Mouse (Mus musculus) midbrain, embryonic 13.5 days (tissue): ENCODE results near the gene Ints1. TPM values are rescaled to one million over a fixed set of nuclear protein-coding genes. Genes with fewer than 3 reads are reported as not detected.

Experiments used
- ATAC-seq: fragments of 200-750 bp; cut with Nextera tagmentation; 2 replicates; pipeline ENCODE4 v1.8.0; 2017; ENCODE audit warnings: mild to moderate bottlenecking, moderate TSS enrichment, moderate library complexity
- H3K27ac ChIP-seq: fragments of 300-500 bp; sonication (generic); 2 replicates; pipeline ENCODE4 v1.5.1; 2015; ENCODE audit warnings: inconsistent platforms, mild to moderate bottlenecking, moderate library complexity
- H3K27me3 ChIP-seq: fragments of 300-500 bp; sonication (generic); 2 replicates; pipeline ENCODE4 v1.6.1; 2015; ENCODE audit warnings: mild to moderate bottlenecking, inconsistent platforms
- H3K36me3 ChIP-seq: fragments of 300-500 bp; sonication (generic); 2 replicates; pipeline ENCODE4 v1.6.1; 2015; ENCODE audit warnings: mild to moderate bottlenecking, inconsistent platforms
- H3K4me1 ChIP-seq: fragments of 300-500 bp; sonication (generic); replicated peaks from 2 replicates; pipeline ENCODE4 v1.6.1; 2015; ENCODE audit warnings: inconsistent platforms
- H3K4me2 ChIP-seq: fragments of 300-500 bp; sonication (generic); replicated peaks from 2 replicates; pipeline ENCODE4 v1.6.1; 2015; ENCODE audit warnings: moderate library complexity, mild to moderate bottlenecking, inconsistent platforms
- H3K4me3 ChIP-seq: fragments of 300-500 bp; sonication (generic); replicated peaks from 2 replicates; pipeline ENCODE4 v1.5.1; 2015; ENCODE audit warnings: mild to moderate bottlenecking, inconsistent platforms
- H3K9ac ChIP-seq: fragments of 300-500 bp; sonication (generic); replicated peaks from 2 replicates; pipeline ENCODE4 v1.6.1; 2015; ENCODE audit warnings: mild to moderate bottlenecking, inconsistent platforms
- H3K9me3 ChIP-seq: fragments of 300-500 bp; sonication (generic); 2 replicates; pipeline ENCODE4 v1.6.1; 2016; ENCODE audit warnings: mild to moderate bottlenecking, inconsistent platforms
- WGBS: fragments of 180-500 bp; shearing (Covaris S2); methylation state at CpG from one replicate; pipeline ENCODE4 v1.1.7; 2015; 5-methylcytosine and 5-hydroxymethylcytosine counted together
- polyA plus RNA-seq: library from polyadenylated mRNA; unstranded; fragments of >200 nt; fragmentation: Nextera tagmentation; extraction: Ambion mirVana; gene quantifications from 2 replicates; pipeline ENCODE4 v1.2.1, GENCODE M21; 2015

Ints1 gene
- polyA plus RNA-seq: 24.0 and 28.9 TPM in 2 replicates

GRCm38 (mm10) chr5:139775216-139775926 lies at the start of gene Ints1:
Gene Ints1 (minus strand): TSS chr5:139775674.
- H3K27ac ChIP-seq: peak within 1 kb of the TSS; percentile 45
- under 1% methylated on average over 53 of the region's 55 CpGs for WGBS

GRCm38 (mm10) chr5:139824531-139824930 lies 49.1 kb upstream of the Ints1 start:
- peak overlapping the region; percentile 6; the same call in 1 of the 2 replicates for H3K4me2 ChIP-seq
- no peak overlapping the region for H3K9ac ChIP-seq
- H3K27ac ChIP-seq: no peak overlapping the region
- H3K4me3 ChIP-seq: no peak overlapping the region
- no peaks in the 10 kb centered on the region for H3K9me3 ChIP-seq
- WGBS: 93% methylated on average over 10 of the region's 10 CpGs
- no peaks in the 10 kb centered on the region for H3K27me3 ChIP-seq
- peaks cover 17% of the 10 kb centered on the region for H3K4me1 ChIP-seq
- ATAC-seq: no peak
- peaks cover 43% of the 10 kb centered on the region for H3K36me3 ChIP-seq

More at GRCm38 (mm10) chr5:139775216-139775926, at the start of gene Ints1:
- H3K27me3 ChIP-seq: no peaks in the 10 kb centered on the region
- peaks cover 12% of the 10 kb centered on the region for H3K4me1 ChIP-seq
- peak within 1 kb of the TSS; percentile 89 for H3K9ac ChIP-seq
- H3K4me2 ChIP-seq: peak within 1 kb of the TSS; percentile 82
- H3K9me3 ChIP-seq: no peaks in the 10 kb centered on the region
- ATAC-seq: peak; percentile 91
- peaks cover 38% of the 10 kb centered on the region for H3K36me3 ChIP-seq
- peak within 1 kb of the TSS; percentile 95 for H3K4me3 ChIP-seq

- Histone ChIP-seq H3K36me3 (peaks cover 46% of the 10 kb centered on the region), H3K9me3 (no peaks in the 10 kb centered on the region), H3K4me3 (no peak overlapping the region), H3K4me2 (no peak overlapping the region), H3K4me1 (peaks cover 17% of the 10 kb centered on the region), H3K9ac (no peak overlapping the region), H3K27me3 (no peaks in the 10 kb centered on the region), H3K27ac (no peak overlapping the region)
- no peak for ATAC-seq
- WGBS: 87% methylated on average over 12 of the region's 12 CpGs
Observed at GRCm38 (mm10) chr5:139821466-139822459, 46.3 kb upstream of the Ints1 start.

GRCm38 (mm10) chr5:139819538-139820181 lies 44.2 kb upstream of the Ints1 start, which contains the start of gene Tmem184a:
Gene Tmem184a (minus strand): TSS chr5:139819917.
- Histone ChIP-seq H3K9me3 (no peaks in the 10 kb centered on the region), H3K9ac (no peak within 1 kb of the TSS), H3K4me1 (peaks cover 3% of the 10 kb centered on the region; the same call in 1 of the 2 replicates), H3K4me2 (no peak within 1 kb of the TSS), H3K27me3 (peaks cover 12% of the 10 kb centered on the region), H3K4me3 (no peak within 1 kb of the TSS), H3K27ac (no peak within 1 kb of the TSS), H3K36me3 (peaks cover 45% of the 10 kb centered on the region)
- ATAC-seq: 0 out of 2 replicates have a peak, but pooled peaks have one; percentile 8
- 87% methylated on average over 9 of the region's 9 CpGs for WGBS

- no peak overlapping the region for H3K27ac ChIP-seq
- H3K27me3 ChIP-seq: peaks cover 21% of the 10 kb centered on the region
- no peak overlapping the region for H3K9ac ChIP-seq
- no peaks in the 10 kb centered on the region for H3K9me3 ChIP-seq
- H3K4me3 ChIP-seq: no peak overlapping the region
- H3K4me1 ChIP-seq: no peaks in the 10 kb centered on the region
- peaks cover 36% of the 10 kb centered on the region for H3K36me3 ChIP-seq
- ATAC-seq: 0 out of 2 replicates have a peak, but pooled peaks have one; percentile 38
- WGBS: 43% methylated on average over 4 of the region's 4 CpGs
- H3K4me2 ChIP-seq: no peak overlapping the region
Observed at GRCm38 (mm10) chr5:139818801-139819200, 43.3 kb upstream of the Ints1 start.

GRCm38 (mm10) chr5:139818056-139818455 lies 42.6 kb upstream of the Ints1 start:
- Histone ChIP-seq H3K9ac (no peak overlapping the region), H3K4me1 (no peaks in the 10 kb centered on the region), H3K9me3 (no peaks in the 10 kb centered on the region), H3K27me3 (peaks cover 27% of the 10 kb centered on the region), H3K4me3 (no peak overlapping the region), H3K4me2 (no peak overlapping the region), H3K36me3 (peaks cover 29% of the 10 kb centered on the region), H3K27ac (no peak overlapping the region)
- 86% methylated on average over 3 of the region's 3 CpGs for WGBS
- ATAC-seq: no peak

GRCm38 (mm10) chr5:139817292-139817691 lies 41.8 kb upstream of the Ints1 start:
- no peak overlapping the region for H3K9ac ChIP-seq
- WGBS: 8% methylated on average over 1 of the region's 1 CpGs
- H3K27me3 ChIP-seq: peaks cover 33% of the 10 kb centered on the region
- peaks cover 21% of the 10 kb centered on the region for H3K36me3 ChIP-seq
- H3K27ac ChIP-seq: no peak overlapping the region
- no peak overlapping the region for H3K4me3 ChIP-seq
- ATAC-seq: no peak
- no peaks in the 10 kb centered on the region for H3K4me1 ChIP-seq
- no peak overlapping the region for H3K4me2 ChIP-seq
- no peaks in the 10 kb centered on the region for H3K9me3 ChIP-seq

- Histone ChIP-seq H3K27me3 (peaks cover 39% of the 10 kb centered on the region), H3K4me2 (no peak overlapping the region), H3K27ac (no peak overlapping the region), H3K9me3 (no peaks in the 10 kb centered on the region), H3K4me1 (no peaks in the 10 kb centered on the region), H3K36me3 (peaks cover 13% of the 10 kb centered on the region), H3K4me3 (no peak overlapping the region), H3K9ac (no peak overlapping the region)
- ATAC-seq: no peak
Observed at GRCm38 (mm10) chr5:139816445-139816844, 41.0 kb upstream of the Ints1 start.

- no peak overlapping the region for H3K4me2 ChIP-seq
- H3K9ac ChIP-seq: no peak overlapping the region
- H3K4me3 ChIP-seq: no peak overlapping the region
- H3K4me1 ChIP-seq: no peaks in the 10 kb centered on the region
- peaks cover 41% of the 10 kb centered on the region for H3K27me3 ChIP-seq
- H3K9me3 ChIP-seq: no peaks in the 10 kb centered on the region
- H3K36me3 ChIP-seq: peaks cover 8% of the 10 kb centered on the region; the same call in 1 of the 2 replicates
- WGBS: 79% methylated on average over 6 of the region's 6 CpGs
- ATAC-seq: no peak
- H3K27ac ChIP-seq: no peak overlapping the region
Observed at GRCm38 (mm10) chr5:139815964-139816363, 40.5 kb upstream of the Ints1 start.

- no peak overlapping the region for H3K27ac ChIP-seq
- no peaks in the 10 kb centered on the region for H3K4me1 ChIP-seq
- no peaks in the 10 kb centered on the region for H3K9me3 ChIP-seq
- H3K36me3 ChIP-seq: no peaks in the 10 kb centered on the region
- no peak overlapping the region for H3K9ac ChIP-seq
- H3K4me3 ChIP-seq: no peak overlapping the region
- no peak for ATAC-seq
- H3K4me2 ChIP-seq: no peak overlapping the region
- 13% methylated on average over 13 of the region's 13 CpGs for WGBS
- peaks cover 41% of the 10 kb centered on the region for H3K27me3 ChIP-seq
Observed at GRCm38 (mm10) chr5:139813963-139814381, 38.5 kb upstream of the Ints1 start.

- no peak overlapping the region for H3K4me2 ChIP-seq
- no peak overlapping the region for H3K9ac ChIP-seq
- H3K4me1 ChIP-seq: no peaks in the 10 kb centered on the region
- H3K27me3 ChIP-seq: peaks cover 41% of the 10 kb centered on the region
- H3K4me3 ChIP-seq: no peak overlapping the region
- no peak for ATAC-seq
- no peaks in the 10 kb centered on the region for H3K9me3 ChIP-seq
- no peaks in the 10 kb centered on the region for H3K36me3 ChIP-seq
- no peak overlapping the region for H3K27ac ChIP-seq
- WGBS: 47% methylated on average over 10 of the region's 10 CpGs
Observed at GRCm38 (mm10) chr5:139813126-139813490, 37.6 kb upstream of the Ints1 start.
